Mouse (Mus musculus): ENCODE results near the gene Rab27a. TPM values are rescaled to one million over a fixed set of nuclear protein-coding genes. Genes with fewer than 3 reads are reported as not detected.
A peak's percentile ranks its signal among the peaks of the same experiment; 100 is the strongest.

The Rab27a gene
- total and polyA plus RNA-seq, 3 experiments = 14.8 to 25.6 (median 20.0) TPM

DNA sequence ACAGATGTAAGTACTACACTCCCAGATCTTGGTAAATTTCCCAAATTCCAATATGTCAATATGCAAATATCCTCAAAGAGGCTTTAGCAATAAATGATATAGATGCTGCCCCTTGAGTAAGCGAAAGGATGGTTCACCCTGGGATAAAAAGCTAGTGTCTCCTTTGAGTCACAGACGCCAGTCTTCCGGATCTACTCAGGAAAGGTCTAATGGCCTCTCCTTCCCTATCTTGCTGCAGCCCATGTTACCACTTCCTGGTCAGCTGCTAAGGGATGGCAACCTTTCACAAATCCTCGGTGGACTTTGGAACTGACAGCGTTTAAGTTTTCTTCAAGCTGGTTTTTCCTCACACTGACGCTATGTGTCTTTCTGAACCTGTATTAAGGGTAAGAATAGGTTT is 24.0 kb downstream of the Rab27a start:
- Histone ChIP-seq H3K4me2 (ENCODE audit: insufficient read depth, low read depth, poor library complexity, severe bottlenecking) (no peak overlapping the region), H3K27ac (ENCODE audit: insufficient read depth, low read depth) (no peak overlapping the region), H3K27me3 (replicated peaks) (no peaks in the 10 kb centered on the region), H3K9me3 (replicated peaks; ENCODE audit: low read length) (peaks cover 1% of the 10 kb centered on the region), H3K9ac (ENCODE audit: insufficient read depth, low read depth) (no peak overlapping the region), H3K79me2 (replicated peaks; ENCODE audit: control insufficient read depth, extremely low read depth, insufficient read depth, poor library complexity, severe bottlenecking) (no peaks in the 10 kb centered on the region; the same call in 1 of the 2 replicates), H3K4me3 (replicated peaks in 1 of 3; ENCODE audit: low read depth in 2 of 3, low read length in 2 of 3, poor library complexity in 1 of 3) (no peak overlapping the region), H3K4me1 (ENCODE audit: control insufficient read depth in 1 of 2, insufficient read depth in 2 of 2) (peaks cover 7 to 19% of the 10 kb centered on the region in 2 experiments), H3K36me3 (replicated peaks in 1 of 2; ENCODE audit: control insufficient read depth in 1 of 2, insufficient read depth in 1 of 2, low read length in 1 of 2) (peaks cover 0 to 40% of the 10 kb centered on the region in 2 experiments)
- no peak for DNase-seq (ENCODE audit: extremely low read depth)
- no peak for TF ChIP-seq ZKSCAN1 (IDR thresholded peaks at IDR 0.05; ENCODE audit: borderline replicate concordance, low read depth, low read length)
- TF ChIP-seq JUND (conservative IDR thresholded peaks at IDR 0.05; ENCODE audit: low read depth, low read length) = no peak
- TF ChIP-seq CHD2 (IDR thresholded peaks at IDR 0.05; ENCODE audit: low read length) = no peak
- no peak for TF ChIP-seq HCFC1 (IDR thresholded peaks at IDR 0.05; ENCODE audit: low read depth, low read length)
- no peak for TF ChIP-seq MEF2A (IDR thresholded peaks at IDR 0.05; ENCODE audit: borderline replicate concordance, low read depth, low read length)
- TF ChIP-seq USF2 (conservative IDR thresholded peaks at IDR 0.05; ENCODE audit: low read depth, low read length) = no peak
- no peak for TF ChIP-seq USF1 (IDR thresholded peaks at IDR 0.05; ENCODE audit: low read depth, low read length)
- TF ChIP-seq TBP (conservative IDR thresholded peaks at IDR 0.05; ENCODE audit: low read depth, low read length) = no peak
- TF ChIP-seq GABPA (IDR thresholded peaks at IDR 0.05; ENCODE audit: insufficient replicate concordance, low read depth, low read length) = no peak
- TF ChIP-seq POLR2A (IDR thresholded peaks at IDR 0.05; ENCODE audit: low read depth, low read length) = no peak
- TF ChIP-seq JUN (IDR thresholded peaks at IDR 0.05; ENCODE audit: insufficient read depth, low read depth, low read length) = no peak
- TF ChIP-seq E2F4 (IDR thresholded peaks at IDR 0.05; ENCODE audit: insufficient replicate concordance, low read depth, low read length) = no peak
- no peak for TF ChIP-seq CHD1 (IDR thresholded peaks at IDR 0.05; ENCODE audit: low read depth, low read length)
- TF ChIP-seq POLR2AphosphoS2 (IDR thresholded peaks at IDR 0.05; ENCODE audit: low read depth, low read length) = no peak
- no peak for TF ChIP-seq CTCF (conservative IDR thresholded peaks at IDR 0.05 in 1 of 2, IDR thresholded peaks at IDR 0.05 in 1 of 2; ENCODE audit: low read depth in 2 of 2, low read length in 2 of 2)
- TF ChIP-seq ZMIZ1 (IDR thresholded peaks at IDR 0.05; ENCODE audit: low read depth, low read length) = no peak
- no peak for TF ChIP-seq IRF4 (IDR thresholded peaks at IDR 0.05; ENCODE audit: low read depth, low read length)
- TF ChIP-seq UBTF (IDR thresholded peaks at IDR 0.05; ENCODE audit: low read depth, low read length) = no peak
- TF ChIP-seq MYC (IDR thresholded peaks at IDR 0.05; ENCODE audit: low read depth, low read length) = no peak
- no peak for TF ChIP-seq MXI1 (IDR thresholded peaks at IDR 0.05; ENCODE audit: low read depth, low read length)
- dilution Hi-C loops (cut with MboI; ENCODE audit: extremely low pct_ligation_motif_present, extremely low pct_unique_long_range_greater_than_20kb, low sequenced_read_pairs) = no loop called here
- in situ Hi-C loops (cut with MboI; ENCODE audit: low pct_ligation_motif_present, low pct_unique_long_range_greater_than_20kb, low sequenced_read_pairs) = no loop called here

DNA sequence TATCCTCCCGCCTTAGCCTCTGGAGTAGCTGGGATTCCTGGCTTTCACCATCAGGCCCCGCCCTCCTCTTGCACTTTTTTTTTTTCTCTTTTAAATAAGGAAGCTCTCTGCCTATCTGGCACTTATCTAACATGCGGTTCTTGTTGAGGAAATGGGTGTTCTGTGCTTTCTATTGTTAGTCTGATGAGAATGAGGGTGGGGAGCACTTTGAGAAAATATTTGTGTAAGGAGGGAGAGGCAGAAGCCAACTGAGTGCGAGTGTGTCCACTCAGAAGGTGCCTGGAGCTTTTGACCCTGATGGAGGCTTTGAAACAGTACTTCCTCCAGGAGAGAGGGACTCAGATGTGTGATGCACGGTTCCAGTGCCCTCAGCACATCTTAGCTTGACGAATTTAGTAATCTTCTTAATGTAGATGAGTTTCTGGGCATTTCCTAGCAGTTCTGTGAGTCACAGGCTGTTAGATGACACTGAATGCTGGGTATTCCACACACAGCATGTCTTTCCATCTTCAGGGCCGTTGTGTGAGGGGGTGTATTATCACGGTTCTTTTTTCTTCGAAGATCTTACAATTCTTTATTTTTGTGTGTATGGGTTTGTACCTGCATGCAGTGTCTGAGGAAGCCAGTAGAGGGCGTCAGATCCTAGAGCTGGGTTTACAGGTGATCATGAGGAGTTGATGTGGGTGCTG is 26.5 kb downstream of the Rab27a start:
- in situ Hi-C loops (cut with MboI; ENCODE audit: low pct_ligation_motif_present, low pct_unique_long_range_greater_than_20kb, low sequenced_read_pairs) = no loop called here
- Histone ChIP-seq H3K79me2 (replicated peaks; ENCODE audit: control insufficient read depth, extremely low read depth, insufficient read depth, poor library complexity, severe bottlenecking) (no peaks in the 10 kb centered on the region; the same call in 1 of the 2 replicates), H3K4me1 (ENCODE audit: control insufficient read depth in 1 of 2, insufficient read depth in 2 of 2) (peaks cover 8 to 26% of the 10 kb centered on the region in 2 experiments), H3K9me3 (replicated peaks; ENCODE audit: low read length) (peaks cover 1% of the 10 kb centered on the region), H3K4me3 (replicated peaks in 1 of 3; ENCODE audit: low read depth in 2 of 3, low read length in 2 of 3, poor library complexity in 1 of 3) (no peak overlapping the region), H3K4me2 (ENCODE audit: insufficient read depth, low read depth, poor library complexity, severe bottlenecking) (no peak overlapping the region), H3K27me3 (replicated peaks) (no peaks in the 10 kb centered on the region), H3K9ac (ENCODE audit: insufficient read depth, low read depth) (no peak overlapping the region), H3K36me3 (replicated peaks in 1 of 2; ENCODE audit: control insufficient read depth in 1 of 2, insufficient read depth in 1 of 2, low read length in 1 of 2) (peaks cover 0 to 43% of the 10 kb centered on the region in 2 experiments), H3K27ac (ENCODE audit: insufficient read depth, low read depth) (no peak overlapping the region)
- dilution Hi-C loops (cut with MboI; ENCODE audit: extremely low pct_ligation_motif_present, extremely low pct_unique_long_range_greater_than_20kb, low sequenced_read_pairs) = no loop called here
- no peak for DNase-seq (ENCODE audit: extremely low read depth)
- TF ChIP-seq CHD2 (IDR thresholded peaks at IDR 0.05; ENCODE audit: low read length) (no peak), IRF4 (IDR thresholded peaks at IDR 0.05; ENCODE audit: low read depth, low read length) (no peak), CTCF (conservative IDR thresholded peaks at IDR 0.05 in 1 of 2, IDR thresholded peaks at IDR 0.05 in 1 of 2; ENCODE audit: low read depth in 2 of 2, low read length in 2 of 2) (peak in 1 of 2 experiments; percentile 21; a peak in 2 of 4 replicates), USF1 (IDR thresholded peaks at IDR 0.05; ENCODE audit: low read depth, low read length) (no peak)

Data from CH12.LX (cell line).